14 mouse cellular contexts compared by ENCODE assay signal in the genomic region with DNA sequence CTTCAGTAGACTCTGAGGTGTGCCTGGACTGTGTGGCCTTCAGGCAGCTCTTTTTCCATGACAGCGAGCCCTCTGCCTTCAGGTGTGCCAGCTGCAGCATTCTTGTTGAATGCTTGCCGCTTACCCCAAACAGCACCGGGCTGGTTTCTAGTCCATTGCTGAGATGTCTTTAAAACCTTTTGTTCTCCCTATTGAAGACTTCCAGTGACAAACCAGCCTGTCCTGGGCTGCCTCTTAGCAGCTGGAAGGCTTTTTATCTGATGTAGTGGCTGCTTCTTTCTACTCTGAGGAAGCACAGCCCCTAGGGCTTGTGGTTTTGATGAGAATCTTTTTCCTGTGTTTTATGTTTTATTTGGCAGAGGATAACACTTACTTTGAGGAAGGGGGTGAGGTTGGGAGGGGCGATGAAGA. TPM values are rescaled to one million over a fixed set of nuclear protein-coding genes. Genes with fewer than 3 reads are reported as not detected.
DNase-seq lines count a peak whose midpoint lies in the region; ATAC-seq and TF ChIP-seq lines count a peak whose summit lies in the region.
"Had no signal": no experiment of that assay in that cellular context is flagged by ENCODE, and none has a peak within 500 bp of the region (broad histone marks: within the 10 kb centered on the region; RNA-seq: fewer than 3 reads in every experiment).

No protein-coding gene starts in this region.

- no peak for TF ChIP-seq EP300 in heart, adult 2 months (IDR thresholded peaks at IDR 0.05; ENCODE audit: insufficient read depth, low read depth, low read length)

- no peaks in the 10 kb centered on the region for H3K9me3 ChIP-seq in kidney, embryonic 15.5 days (replicated peaks)
- no peaks in the 10 kb centered on the region for H3K9me3 ChIP-seq in kidney, embryonic 16.5 days (ENCODE audit: low read length)
- H3K9me3 ChIP-seq: neural tube, embryonic 15.5 days had no signal

- peaks cover 4% of the 10 kb centered on the region for H3K79me2 ChIP-seq in heart, adult 2 months (replicated peaks; ENCODE audit: control insufficient read depth, insufficient read depth, low read length)

- no peak for TF ChIP-seq POLR2A in heart, adult 2 months (IDR thresholded peaks at IDR 0.05; ENCODE audit: insufficient read depth, low read depth, low read length)

- peak overlapping the region; percentile 34; the same call in 1 of the 2 replicates for H3K27ac ChIP-seq in heart, adult 2 months
- H3K27ac ChIP-seq in kidney, embryonic 15.5 days, result peak overlapping the region; percentile 4; the same call in 1 of the 2 replicates
- no peak overlapping the region; the same call in 1 of the 2 replicates for H3K27ac ChIP-seq in kidney, embryonic 16.5 days (ENCODE audit: low read length)
- peak overlapping the region; percentile 30; the same call in 1 of the 2 replicates for H3K27ac ChIP-seq in brown adipose tissue, adult 24 weeks (replicated peaks; ENCODE audit: low read depth, low read length)
- H3K27ac ChIP-seq: neural tube, embryonic 15.5 days had no signal

- TF ChIP-seq CTCF in heart, adult 2 months (IDR thresholded peaks at IDR 0.05), result no peak

- 48% methylated on average over 4 of the region's 4 CpGs for WGBS in heart, adult 2 months
- 47% methylated on average over 4 of the region's 4 CpGs for WGBS in kidney, embryonic 15.5 days
- 52% methylated on average over 4 of the region's 4 CpGs for WGBS in kidney, embryonic 16.5 days

- DNase-seq in heart, adult 2 months, result no peak
- no peak for DNase-seq in heart, postnatal 14 days
- DNase-seq in thymus, postnatal 14 days, result peak; percentile 23
- no peak for DNase-seq in right cerebral cortex, postnatal 25 days
- no peak for DNase-seq in gastrocnemius, postnatal 4 days (ENCODE audit: low spot score in 2 of 2)
- DNase-seq: cerebellum, adult 18-20 months; liver, postnatal 0 days; lung, postnatal 4 days; spleen, adult 18-20 months had no signal

- H3K36me3 ChIP-seq in heart, adult 2 months (ENCODE audit: control insufficient read depth, insufficient read depth, low read length), result peaks cover 7% of the 10 kb centered on the region; the same call in 1 of the 2 replicates
- peaks cover 21% of the 10 kb centered on the region for H3K36me3 ChIP-seq in kidney, embryonic 15.5 days
- peaks cover 13% of the 10 kb centered on the region for H3K36me3 ChIP-seq in kidney, embryonic 16.5 days (ENCODE audit: insufficient read depth, low read length)

- no peak overlapping the region for H3K4me3 ChIP-seq in heart, adult 2 months
- H3K4me3 ChIP-seq in kidney, embryonic 15.5 days (replicated peaks), result no peak overlapping the region
- H3K4me3 ChIP-seq in kidney, embryonic 16.5 days (ENCODE audit: low read length), result no peak overlapping the region
- H3K4me3 ChIP-seq in brown adipose tissue, adult 24 weeks (ENCODE audit: insufficient read depth, low read depth, low read length), result no peak overlapping the region
- H3K4me3 ChIP-seq: neural tube, embryonic 15.5 days had no signal

- peaks cover 27% of the 10 kb centered on the region for H3K4me1 ChIP-seq in heart, adult 2 months (ENCODE audit: control insufficient read depth, insufficient read depth, low read length)
- peaks cover 82% of the 10 kb centered on the region for H3K4me1 ChIP-seq in kidney, embryonic 15.5 days
- H3K4me1 ChIP-seq in kidney, embryonic 16.5 days (ENCODE audit: insufficient read depth, low read length), result peaks cover 66% of the 10 kb centered on the region
- peaks cover 26% of the 10 kb centered on the region for H3K4me1 ChIP-seq in brown adipose tissue, adult 24 weeks (ENCODE audit: control insufficient read depth, insufficient read depth, insufficient read length, low read length)

- H3K9ac ChIP-seq in heart, adult 2 months (ENCODE audit: low read depth, low read length), result no peak overlapping the region
- H3K9ac ChIP-seq in kidney, embryonic 15.5 days, result no peak overlapping the region
- H3K9ac ChIP-seq in kidney, embryonic 16.5 days (replicated peaks; ENCODE audit: low read length), result no peak overlapping the region
- H3K9ac ChIP-seq: liver, postnatal 0 days; neural tube, embryonic 15.5 days had no signal

- H3K4me2 ChIP-seq in kidney, embryonic 15.5 days, result no peak overlapping the region
- H3K4me2 ChIP-seq in kidney, embryonic 16.5 days (replicated peaks; ENCODE audit: low read depth, low read length), result no peak overlapping the region
- H3K4me2 ChIP-seq: neural tube, embryonic 15.5 days had no signal

- intact Hi-C loops in heart, adult 2 months (cut with DNase I), result no loop called here
- intact Hi-C loops in heart, postnatal 14 days (cut with DNase I), result no loop called here

- H3K27me3 ChIP-seq in heart, adult 2 months (ENCODE audit: control insufficient read depth, insufficient read depth, low read length), result no peaks in the 10 kb centered on the region
- no peaks in the 10 kb centered on the region for H3K27me3 ChIP-seq in kidney, embryonic 15.5 days
- H3K27me3 ChIP-seq in kidney, embryonic 16.5 days (ENCODE audit: insufficient read depth, low read length), result no peaks in the 10 kb centered on the region
- H3K27me3 ChIP-seq: neural tube, embryonic 15.5 days had no signal

- no peak for ATAC-seq in kidney, embryonic 15.5 days (replicated peaks; ENCODE audit: low FRiP score)
- ATAC-seq in kidney, embryonic 16.5 days (ENCODE audit: low FRiP score, low TSS enrichment), result no peak
- ATAC-seq: activated CD4-positive, CD25-positive, alpha-beta regulatory T cell, adult 4 months; liver, postnatal 0 days had no signal

RNA-seq across cellular contexts. Expression of gene Cnn3, which starts 17.6 kb away (rescaled TPM):
- 10 to 100 TPM; 37.8 to 40.2 TPM for total RNA-seq in heart, adult 2 months (2021)
- polyA plus RNA-seq in heart, adult 2 months (2012; rRNA removed), result 45.4 and 75.7 TPM in 2 replicates
- total RNA-seq in heart, postnatal 14 days (2021), result 10 to 100 TPM; 68.1 to 74.9 TPM
- polyA plus RNA-seq in kidney, embryonic 15.5 days (2015; fragmentation: Nextera tagmentation; extraction: Ambion mirVana), result 607 and 612 TPM in 2 replicates
- 620 and 668 TPM in 2 replicates for polyA plus RNA-seq in kidney, embryonic 16.5 days (2015; fragmentation: Nextera tagmentation; extraction: Ambion mirVana)
- polyA plus RNA-seq in brown adipose tissue, adult 24 weeks (2012; ENCODE audit: insufficient read depth, insufficient read length, missing spikeins), result 28.7 and 35.4 TPM in 2 replicates
- 100 to 1,000 TPM; 194 to 214 TPM for total RNA-seq in gastrocnemius, postnatal 4 days (2021)
